Mouse (Mus musculus) neural tube, embryonic 14.5 days (tissue): ENCODE data around the gene Fto. TPM values are rescaled to one million over a fixed set of nuclear protein-coding genes. Genes with fewer than 3 reads are reported as not detected.

Source experiments
- ATAC-seq: fragments of 200-750 bp; cut with Nextera tagmentation; 2 replicates; pipeline ENCODE4 v1.8.0; 2017; ENCODE audit warnings: low read depth, mild to moderate bottlenecking, moderate TSS enrichment, moderate library complexity
- H3K27ac ChIP-seq: fragments of 300-500 bp; sonication (generic); 2 replicates; pipeline ENCODE4 v1.5.1; 2014; ENCODE audit warnings: low read depth, mild to moderate bottlenecking, control low read depth, low read length, moderate library complexity, mixed read lengths
- H3K27me3 ChIP-seq: fragments of 300-500 bp; sonication (generic); 2 replicates; pipeline ENCODE4 v1.6.1; 2014; ENCODE audit warnings: low read length; ENCODE audit not compliant: control insufficient read depth, insufficient read depth
- H3K36me3 ChIP-seq: fragments of 300-500 bp; sonication (generic); 2 replicates; pipeline ENCODE4 v1.6.1; 2014; ENCODE audit warnings: low read length, mixed read lengths; ENCODE audit not compliant: control insufficient read depth, insufficient read depth
- H3K4me1 ChIP-seq: fragments of 300-500 bp; sonication (generic); 2 replicates; pipeline ENCODE4 v1.6.1; 2014; ENCODE audit warnings: low read length; ENCODE audit not compliant: control insufficient read depth, insufficient read depth
- H3K4me2 ChIP-seq: fragments of 300-500 bp; sonication (generic); 2 replicates; pipeline ENCODE4 v1.6.1; 2014; ENCODE audit warnings: mild to moderate bottlenecking, low read depth, low read length, control low read depth
- H3K4me3 ChIP-seq: fragments of 300-500 bp; sonication (generic); 2 replicates; pipeline ENCODE4 v1.5.1; 2014; ENCODE audit warnings: low read depth, low read length, control low read depth, mixed read lengths
- H3K9ac ChIP-seq: fragments of 300-500 bp; sonication (generic); replicated peaks from 2 replicates; pipeline ENCODE4 v1.6.1; 2014; ENCODE audit warnings: low read depth, mild to moderate bottlenecking, control low read depth, low read length, mixed read lengths
- H3K9me3 ChIP-seq: fragments of 300-500 bp; sonication (generic); 2 replicates; pipeline ENCODE4 v1.6.1; 2016; ENCODE audit warnings: low read length; ENCODE audit not compliant: control insufficient read depth
- WGBS: fragments of 180-500 bp; shearing (Covaris S2); extraction: QIAGEN DNeasy Blood & Tissue Kit; methylation state at CpG from one replicate; pipeline ENCODE4 v1.1.7; 2014; 5-methylcytosine and 5-hydroxymethylcytosine counted together
- polyA plus RNA-seq: library from polyadenylated mRNA; unstranded; fragments of >200 nt; fragmentation: Nextera tagmentation; extraction: Ambion mirVana; gene quantifications from 2 replicates; pipeline ENCODE4 v1.2.1, GENCODE M21; 2014

The Fto gene
- polyA plus RNA-seq, 1 experiment from 2014 or later = 144 TPM

- Histone ChIP-seq H3K9me3 (no peaks in the 10 kb centered on the region), H3K9ac (no peak overlapping the region), H3K4me2 (no peak overlapping the region), H3K4me3 (no peak overlapping the region), H3K27ac (no peak overlapping the region), H3K27me3 (no peaks in the 10 kb centered on the region), H3K36me3 (no peaks in the 10 kb centered on the region), H3K4me1 (peaks cover 24% of the 10 kb centered on the region; the same call in 1 of the 2 replicates)
- no peak for ATAC-seq
- WGBS = 87% methylated on average over 5 of the region's 5 CpGs
Observed at GRCm38 (mm10) chr8:91534752-91535151, 221.4 kb downstream of the Fto start.

GRCm38 (mm10) chr8:91538109-91538508, 224.8 kb downstream of the Fto start:
- Histone ChIP-seq H3K27me3 (no peaks in the 10 kb centered on the region), H3K4me2 (no peak overlapping the region), H3K9me3 (no peaks in the 10 kb centered on the region), H3K27ac (no peak overlapping the region), H3K36me3 (no peaks in the 10 kb centered on the region), H3K4me1 (peaks cover 15% of the 10 kb centered on the region; the same call in 1 of the 2 replicates), H3K9ac (no peak overlapping the region), H3K4me3 (no peak overlapping the region)
- 66% methylated on average over 9 of the region's 9 CpGs for WGBS
- ATAC-seq = no peak

DNA sequence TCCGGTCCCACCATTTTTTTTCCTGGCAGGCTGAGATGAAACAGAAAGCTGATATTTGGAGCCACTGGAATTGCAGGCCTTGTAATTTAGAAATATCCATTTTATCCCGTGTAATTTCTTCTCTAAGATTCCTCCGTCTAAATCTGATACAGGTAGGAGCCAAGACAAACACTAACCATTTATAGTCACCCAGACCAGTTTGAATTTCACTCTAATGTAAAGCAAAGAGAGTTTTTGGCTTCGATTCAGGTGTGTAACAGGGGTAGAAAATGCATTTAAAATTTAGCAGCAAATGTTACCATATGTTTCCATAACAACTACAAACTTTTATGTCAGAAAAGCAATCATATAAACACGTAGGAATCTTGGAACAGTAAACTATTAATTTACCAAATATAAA, 225.6 kb downstream of the Fto start:
- Histone ChIP-seq H3K4me3 (no peak overlapping the region), H3K27me3 (no peaks in the 10 kb centered on the region), H3K36me3 (no peaks in the 10 kb centered on the region), H3K27ac (no peak overlapping the region), H3K9ac (no peak overlapping the region), H3K4me2 (no peak overlapping the region), H3K4me1 (peaks cover 8% of the 10 kb centered on the region; the same call in 1 of the 2 replicates), H3K9me3 (no peaks in the 10 kb centered on the region)
- whole genome bisulfite sequencing = 83% methylated on average over 5 of the region's 5 CpGs
- no peak for ATAC-seq

GRCm38 (mm10) chr8:91539586-91539985, 226.3 kb downstream of the Fto start:
- Histone ChIP-seq H3K9me3 (no peaks in the 10 kb centered on the region), H3K4me3 (no peak overlapping the region), H3K27me3 (no peaks in the 10 kb centered on the region), H3K4me2 (no peak overlapping the region), H3K4me1 (peaks cover 5% of the 10 kb centered on the region; the same call in 1 of the 2 replicates), H3K27ac (no peak overlapping the region), H3K9ac (no peak overlapping the region), H3K36me3 (no peaks in the 10 kb centered on the region)
- 86% methylated on average over 8 of the region's 8 CpGs for WGBS
- ATAC-seq = no peak

- no peak overlapping the region for H3K9ac ChIP-seq
- ATAC-seq = no peak
- WGBS = 72% methylated on average over 3 of the region's 3 CpGs
Observed at GRCm38 (mm10) chr8:91541229-91541628, 227.9 kb downstream of the Fto start.

DNA sequence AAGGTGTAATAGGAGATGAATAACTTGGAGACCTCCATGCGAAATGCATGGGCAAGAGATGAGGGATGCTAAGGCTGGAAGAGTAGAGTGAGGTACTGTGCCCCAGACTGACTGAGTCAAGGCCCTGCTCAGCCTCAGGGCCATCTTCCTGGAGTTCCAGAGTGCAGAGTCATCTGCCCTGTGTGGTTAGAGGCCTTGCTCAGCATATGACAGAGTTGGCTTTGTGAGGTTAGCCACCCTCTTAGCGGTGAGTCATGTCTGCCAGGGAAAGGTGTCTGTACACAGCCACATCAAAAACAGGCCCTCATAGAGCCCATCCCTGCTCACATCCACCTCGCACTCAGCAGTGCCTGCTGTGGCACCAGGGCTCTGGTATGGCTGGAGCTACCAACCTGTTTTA, 232.2 kb downstream of the Fto start:
- no peak overlapping the region for H3K27ac ChIP-seq
- H3K9ac ChIP-seq = no peak overlapping the region
- no peaks in the 10 kb centered on the region; the same call in 1 of the 2 replicates for H3K27me3 ChIP-seq
- ATAC-seq = no peak
- 88% methylated on average over 3 of the region's 3 CpGs for WGBS
- H3K4me2 ChIP-seq = no peak overlapping the region
- no peak overlapping the region for H3K4me3 ChIP-seq
- no peaks in the 10 kb centered on the region for H3K36me3 ChIP-seq
- no peaks in the 10 kb centered on the region for H3K4me1 ChIP-seq
- no peaks in the 10 kb centered on the region for H3K9me3 ChIP-seq

More at GRCm38 (mm10) chr8:91541229-91541628, 227.9 kb downstream of the Fto start:
- Histone ChIP-seq H3K4me2 (no peak overlapping the region), H3K27ac (no peak overlapping the region), H3K36me3 (no peaks in the 10 kb centered on the region), H3K27me3 (no peaks in the 10 kb centered on the region; the same call in 1 of the 2 replicates), H3K9me3 (no peaks in the 10 kb centered on the region), H3K4me1 (peaks cover 5% of the 10 kb centered on the region; the same call in 1 of the 2 replicates), H3K4me3 (no peak overlapping the region)

DNA sequence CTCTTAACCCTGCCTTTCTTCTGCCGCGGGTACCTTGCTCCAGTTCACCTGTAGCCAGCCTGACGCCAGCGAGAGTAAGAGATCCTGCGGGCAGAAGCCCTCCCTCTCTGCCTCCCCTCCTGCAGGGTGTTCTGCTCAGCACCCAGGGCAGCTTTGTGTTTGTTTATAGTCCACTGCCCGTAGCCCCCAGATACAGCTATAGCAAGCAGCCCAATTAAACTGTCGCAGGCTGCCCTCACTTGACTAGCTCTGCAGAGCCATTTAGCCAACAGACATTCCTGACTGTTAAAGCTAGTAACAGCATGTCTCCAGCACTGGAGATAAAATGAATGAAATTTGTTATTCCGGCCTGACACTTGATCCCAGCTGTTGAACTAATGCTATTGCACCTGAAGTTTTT, 233.3 kb downstream of the Fto start:
- Histone ChIP-seq H3K4me2 (no peak overlapping the region), H3K27ac (no peak overlapping the region), H3K36me3 (no peaks in the 10 kb centered on the region), H3K4me3 (no peak overlapping the region), H3K9me3 (no peaks in the 10 kb centered on the region), H3K9ac (no peak overlapping the region), H3K27me3 (no peaks in the 10 kb centered on the region; the same call in 1 of the 2 replicates), H3K4me1 (no peaks in the 10 kb centered on the region)
- 50% methylated on average over 8 of the region's 8 CpGs for WGBS
- no peak for ATAC-seq

DNA sequence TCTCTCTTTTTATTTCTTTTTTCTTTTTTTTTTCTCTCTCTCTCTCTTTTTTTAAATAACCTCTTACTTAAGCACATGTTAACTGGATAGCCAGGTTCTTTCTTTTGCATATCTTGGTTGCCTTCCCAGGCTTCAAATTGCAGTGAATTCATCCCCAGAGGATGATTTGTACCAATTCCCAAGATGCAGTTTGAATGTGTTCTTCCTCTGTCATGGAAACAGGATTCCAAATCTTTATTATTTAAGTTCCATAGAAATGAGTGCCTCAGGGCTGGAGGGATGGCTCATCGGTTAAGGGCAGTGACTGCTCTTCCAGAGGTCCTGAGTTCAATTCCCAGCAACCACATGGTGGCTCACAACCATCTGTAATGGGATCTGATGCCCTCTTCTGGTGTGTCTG, 236.8 kb downstream of the Fto start:
- 83% methylated on average over 1 of the region's 1 CpGs for WGBS
- ATAC-seq = no peak
- H3K4me1 ChIP-seq = no peaks in the 10 kb centered on the region
- no peak overlapping the region for H3K4me2 ChIP-seq
- H3K27ac ChIP-seq = no peak overlapping the region
- no peak overlapping the region for H3K4me3 ChIP-seq
- no peaks in the 10 kb centered on the region for H3K36me3 ChIP-seq
- H3K9ac ChIP-seq = no peak overlapping the region
- H3K9me3 ChIP-seq = no peaks in the 10 kb centered on the region
- H3K27me3 ChIP-seq = no peaks in the 10 kb centered on the region; the same call in 1 of the 2 replicates

GRCm38 (mm10) chr8:91551166-91551765, 237.9 kb downstream of the Fto start:
- no peak overlapping the region for H3K9ac ChIP-seq
- no peak overlapping the region for H3K4me3 ChIP-seq
- H3K36me3 ChIP-seq = no peaks in the 10 kb centered on the region
- 82% methylated on average over 9 of the region's 9 CpGs for WGBS
- no peak overlapping the region for H3K4me2 ChIP-seq
- H3K9me3 ChIP-seq = no peaks in the 10 kb centered on the region
- no peaks in the 10 kb centered on the region for H3K4me1 ChIP-seq
- H3K27me3 ChIP-seq = no peaks in the 10 kb centered on the region
- no peak for ATAC-seq
- H3K27ac ChIP-seq = no peak overlapping the region
